19 mouse cellular contexts compared by ENCODE assay signal in genomic region chr7:110790878-110791277, GRCm38 (mm10). TPM values are rescaled to one million over a fixed set of nuclear protein-coding genes. Genes with fewer than 3 reads are reported as not detected.
DNase-seq lines count a peak whose midpoint lies in the region; ATAC-seq and TF ChIP-seq lines count a peak whose summit lies in the region.
"Had no signal": no experiment of that assay in that cellular context is flagged by ENCODE, and none has a peak within 500 bp of the region (broad histone marks: within the 10 kb centered on the region; RNA-seq: fewer than 3 reads in every experiment).

No protein-coding gene starts in this region.

- no peak overlapping the region for H3K9ac ChIP-seq in stomach, embryonic 14.5 days (replicated peaks; ENCODE audit: low read depth, low read length)
- H3K9ac ChIP-seq in stomach, postnatal 0 days (ENCODE audit: low read length): no peak overlapping the region
- no peak overlapping the region for H3K9ac ChIP-seq in heart, embryonic 11.5 days (ENCODE audit: low read depth, low read length)
- H3K9ac ChIP-seq: forebrain, embryonic 13.5 days; intestine, embryonic 15.5 days; liver, embryonic 13.5 days had no signal

- no peak overlapping the region for H3K27ac ChIP-seq in stomach, embryonic 14.5 days (ENCODE audit: low read length)
- H3K27ac ChIP-seq in stomach, postnatal 0 days (replicated peaks): no peak overlapping the region
- H3K27ac ChIP-seq in heart, embryonic 11.5 days (ENCODE audit: low read depth, low read length): no peak overlapping the region
- H3K27ac ChIP-seq: forebrain, embryonic 13.5 days; heart, embryonic 10.5 days; intestine, embryonic 15.5 days; left cerebral cortex, adult 2 months; liver, embryonic 13.5 days had no signal

- no peaks in the 10 kb centered on the region for H3K27me3 ChIP-seq in stomach, embryonic 14.5 days (ENCODE audit: control insufficient read depth, insufficient read depth, low read length)
- H3K27me3 ChIP-seq in stomach, postnatal 0 days (ENCODE audit: control insufficient read depth, insufficient read depth, low read length): no peaks in the 10 kb centered on the region
- no peaks in the 10 kb centered on the region for H3K27me3 ChIP-seq in heart, embryonic 11.5 days (ENCODE audit: control insufficient read depth, insufficient read depth, low read length)
- H3K27me3 ChIP-seq: forebrain, embryonic 13.5 days; intestine, embryonic 15.5 days; liver, embryonic 13.5 days had no signal

- no peaks in the 10 kb centered on the region for H3K36me3 ChIP-seq in stomach, embryonic 14.5 days (ENCODE audit: control insufficient read depth, insufficient read depth, low read length)
- no peaks in the 10 kb centered on the region for H3K36me3 ChIP-seq in stomach, postnatal 0 days (ENCODE audit: control insufficient read depth, insufficient read depth, low read length)
- no peaks in the 10 kb centered on the region for H3K36me3 ChIP-seq in heart, embryonic 11.5 days (ENCODE audit: control insufficient read depth, insufficient read depth, low read length)
- H3K36me3 ChIP-seq: heart, embryonic 10.5 days; intestine, embryonic 15.5 days had no signal

- no peak overlapping the region for H3K4me3 ChIP-seq in stomach, embryonic 14.5 days (ENCODE audit: low read depth, low read length)
- no peak overlapping the region for H3K4me3 ChIP-seq in stomach, postnatal 0 days (ENCODE audit: low read depth, low read length)
- no peak overlapping the region for H3K4me3 ChIP-seq in heart, embryonic 11.5 days (ENCODE audit: low read depth, low read length)
- H3K4me3 ChIP-seq: forebrain, embryonic 13.5 days; heart, embryonic 10.5 days; intestine, embryonic 15.5 days; left cerebral cortex, adult 2 months; liver, embryonic 13.5 days had no signal

- TF ChIP-seq EP300 in stomach, postnatal 0 days (optimal IDR thresholded peaks at IDR 0.05): no peak

- DNase-seq in kidney, adult 11 months: peak; percentile 35
- DNase-seq in kidney, adult 18-20 months: no peak
- DNase-seq in stomach, postnatal 0 days (ENCODE audit: low spot score): no peak
- DNase-seq in kidney, postnatal 4 days: peak; percentile 63 to 72
- DNase-seq: adrenal gland, postnatal 14 days; cerebellum, adult 2 months; cerebellum, postnatal 36 days; liver, embryonic 13.5 days; lung, adult 2 months; thymus, postnatal 36 days had no signal

- no peaks in the 10 kb centered on the region for H3K9me3 ChIP-seq in stomach, embryonic 14.5 days (ENCODE audit: control insufficient read depth, low read depth, low read length)
- H3K9me3 ChIP-seq in stomach, postnatal 0 days (ENCODE audit: control insufficient read depth, low read length): no peaks in the 10 kb centered on the region
- no peaks in the 10 kb centered on the region for H3K9me3 ChIP-seq in heart, embryonic 11.5 days (replicated peaks; ENCODE audit: control insufficient read depth, low read length)
- H3K9me3 ChIP-seq: forebrain, embryonic 13.5 days; heart, embryonic 10.5 days; intestine, embryonic 15.5 days; liver, embryonic 13.5 days had no signal

- no peaks in the 10 kb centered on the region for H3K4me1 ChIP-seq in stomach, embryonic 14.5 days (ENCODE audit: control insufficient read depth, insufficient read depth, low read length)
- peaks cover 4% of the 10 kb centered on the region for H3K4me1 ChIP-seq in stomach, postnatal 0 days (replicated peaks; ENCODE audit: control insufficient read depth, insufficient read depth)
- H3K4me1 ChIP-seq in heart, embryonic 11.5 days (ENCODE audit: control insufficient read depth, insufficient read depth, low read length): no peaks in the 10 kb centered on the region
- H3K4me1 ChIP-seq: forebrain, embryonic 13.5 days had no signal

- H3K4me2 ChIP-seq in stomach, embryonic 14.5 days (replicated peaks; ENCODE audit: low read depth, low read length): no peak overlapping the region
- H3K4me2 ChIP-seq in stomach, postnatal 0 days (replicated peaks; ENCODE audit: low read depth): no peak overlapping the region
- no peak overlapping the region for H3K4me2 ChIP-seq in heart, embryonic 11.5 days
- H3K4me2 ChIP-seq: forebrain, embryonic 13.5 days; intestine, embryonic 15.5 days; liver, embryonic 13.5 days; midbrain, embryonic 11.5 days had no signal

- TF ChIP-seq CTCF in stomach, postnatal 0 days (IDR thresholded peaks at IDR 0.05; ENCODE audit: low read depth): no peak

- 46% methylated on average over 8 of the region's 8 CpGs for WGBS in stomach, embryonic 14.5 days
- WGBS in stomach, postnatal 0 days: 58% methylated on average over 8 of the region's 8 CpGs
- 70% methylated on average over 8 of the region's 8 CpGs for WGBS in heart, embryonic 11.5 days (ENCODE audit: insufficient replicate concordance)

- ATAC-seq in stomach, embryonic 14.5 days (ENCODE audit: insufficient number of reproducible peaks, insufficient read depth, low FRiP score, low read depth): peak; percentile 39; the same call in 1 of the 2 replicates
- ATAC-seq in stomach, postnatal 0 days (ENCODE audit: low FRiP score, low TSS enrichment): no peak
- no peak for ATAC-seq in heart, embryonic 11.5 days (replicated peaks; ENCODE audit: insufficient number of reproducible peaks, low FRiP score, low TSS enrichment)
- ATAC-seq in monocyte, adult 5-6 weeks (replicated peaks; ENCODE audit: insufficient number of reproducible peaks, low FRiP score, low TSS enrichment, poor library complexity, severe bottlenecking): no peak
- ATAC-seq: forebrain, embryonic 13.5 days; hindbrain, embryonic 16.5 days; intestine, embryonic 15.5 days had no signal

RNA-seq across cellular contexts. Expression of gene Ampd3, which starts 22.9 kb away (rescaled TPM):
- 2.1 and 2.9 TPM in 2 replicates for polyA plus RNA-seq in stomach, embryonic 14.5 days (2014; fragmentation: Nextera tagmentation; extraction: Ambion mirVana)
- polyA plus RNA-seq in stomach, postnatal 0 days (2015; fragmentation: Nextera tagmentation; extraction: Ambion mirVana): 4.7 and 5.2 TPM in 2 replicates
- polyA plus RNA-seq in heart, embryonic 11.5 days (2014; fragmentation: Nextera tagmentation; extraction: Ambion mirVana): 6.0 and 8.9 TPM in 2 replicates
- total RNA-seq in monocyte, adult 5-6 weeks (2017): 13.4 to 25.6 TPM (median 13.7 TPM) in 3 replicates

RNA-seq across cellular contexts. Expression of gene Rnf141, which starts 53.4 kb away (rescaled TPM):
- 41.0 and 48.1 TPM in 2 replicates for polyA plus RNA-seq in stomach, embryonic 14.5 days (2014; fragmentation: Nextera tagmentation; extraction: Ambion mirVana)
- 24.0 and 25.1 TPM in 2 replicates for polyA plus RNA-seq in stomach, postnatal 0 days (2015; fragmentation: Nextera tagmentation; extraction: Ambion mirVana)
- polyA plus RNA-seq in heart, embryonic 11.5 days (2014; fragmentation: Nextera tagmentation; extraction: Ambion mirVana): 34.1 and 35.5 TPM in 2 replicates
- total RNA-seq in monocyte, adult 5-6 weeks (2017): 19.8 to 50.6 TPM (median 21.2 TPM) in 3 replicates

Comparison
In these comparisons a context has a peak if more than half of its experiments do, and no peak if none do; other contexts are left out.
1. DNase-seq: peak in kidney, adult 11 months (single experiment) and kidney, postnatal 4 days (2 of 2); none in kidney, adult 18-20 months (single experiment) and stomach, postnatal 0 days (single experiment).